Comparison of ENCODE assay signal across 25 mouse cellular contexts in the genomic region with DNA sequence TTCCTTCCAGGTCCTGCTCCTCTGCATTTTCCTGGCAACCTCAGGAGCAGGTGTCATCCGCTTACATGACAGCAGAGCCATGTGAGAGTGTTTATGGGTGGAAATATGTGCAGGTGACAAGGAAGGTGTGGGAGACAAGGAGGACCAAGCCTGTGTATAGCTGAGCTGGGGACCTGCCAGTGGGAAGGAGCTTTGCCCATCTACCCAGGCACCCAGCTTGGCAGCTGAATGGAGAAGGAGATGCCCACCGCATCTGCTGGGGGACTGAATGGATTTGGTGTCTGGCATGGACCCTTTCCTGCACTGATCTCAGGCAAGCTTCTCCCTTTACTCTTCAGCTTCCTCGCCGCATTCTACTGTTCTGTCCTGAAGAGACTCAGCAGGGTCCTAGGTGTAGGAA. TPM values are rescaled to one million over a fixed set of nuclear protein-coding genes. Genes with fewer than 3 reads are reported as not detected.
A peak's percentile ranks its signal among the peaks of the same experiment; 100 is the strongest.
DNase-seq lines count a peak whose midpoint lies in the region; ATAC-seq lines count a peak whose summit lies in the region.
"Had no signal": no experiment of that assay in that cellular context is flagged by ENCODE, and none has a peak within 500 bp of the region (broad histone marks: within the 10 kb centered on the region; RNA-seq: fewer than 3 reads in every experiment).

No protein-coding gene starts in this region.

- 41% methylated on average over 4 of the region's 4 CpGs for WGBS in heart, embryonic 11.5 days (ENCODE audit: insufficient replicate concordance)
- WGBS in heart, embryonic 15.5 days: 57% methylated on average over 4 of the region's 4 CpGs
- WGBS in midbrain, embryonic 10.5 days: 91% methylated on average over 4 of the region's 4 CpGs
- WGBS in midbrain, embryonic 14.5 days: 92% methylated on average over 4 of the region's 4 CpGs

- no peak overlapping the region for H3K4me3 ChIP-seq in heart, embryonic 11.5 days (ENCODE audit: low read depth, low read length)
- no peak overlapping the region for H3K4me3 ChIP-seq in heart, embryonic 15.5 days
- no peak overlapping the region for H3K4me3 ChIP-seq in midbrain, embryonic 10.5 days
- H3K4me3 ChIP-seq in midbrain, embryonic 14.5 days (replicated peaks; ENCODE audit: low read depth, low read length): no peak overlapping the region
- H3K4me3 ChIP-seq: embryonic facial prominence, embryonic 10.5 days; forebrain, embryonic 13.5 days; hindbrain, embryonic 13.5 days had no signal

- no peaks in the 10 kb centered on the region for H3K27me3 ChIP-seq in heart, embryonic 11.5 days (ENCODE audit: control insufficient read depth, insufficient read depth, low read length)
- H3K27me3 ChIP-seq in heart, embryonic 15.5 days: no peaks in the 10 kb centered on the region
- peaks cover 86% of the 10 kb centered on the region for H3K27me3 ChIP-seq in midbrain, embryonic 10.5 days (ENCODE audit: low read depth, poor library complexity, severe bottlenecking)
- H3K27me3 ChIP-seq in midbrain, embryonic 14.5 days (ENCODE audit: control insufficient read depth, insufficient read depth, low read length): peaks cover 3% of the 10 kb centered on the region; the same call in 1 of the 2 replicates

- H3K9ac ChIP-seq in heart, embryonic 11.5 days (ENCODE audit: low read depth, low read length): peak overlapping the region; percentile 52; the same call in 1 of the 2 replicates
- H3K9ac ChIP-seq in heart, embryonic 15.5 days: peak overlapping the region; percentile 15; the same call in 1 of the 2 replicates
- no peak overlapping the region for H3K9ac ChIP-seq in midbrain, embryonic 14.5 days (replicated peaks; ENCODE audit: low read length)
- H3K9ac ChIP-seq: forebrain, embryonic 13.5 days; forebrain, postnatal 0 days; hindbrain, embryonic 13.5 days had no signal

- no peaks in the 10 kb centered on the region for H3K9me3 ChIP-seq in heart, embryonic 11.5 days (replicated peaks; ENCODE audit: control insufficient read depth, low read length)
- H3K9me3 ChIP-seq in heart, embryonic 15.5 days (replicated peaks): no peaks in the 10 kb centered on the region
- H3K9me3 ChIP-seq in midbrain, embryonic 10.5 days (replicated peaks): no peaks in the 10 kb centered on the region
- H3K9me3 ChIP-seq in midbrain, embryonic 14.5 days (ENCODE audit: control insufficient read depth, low read length): no peaks in the 10 kb centered on the region
- H3K9me3 ChIP-seq: embryonic facial prominence, embryonic 10.5 days; forebrain, embryonic 13.5 days; G1E; hindbrain, embryonic 13.5 days had no signal

- H3K36me3 ChIP-seq in heart, embryonic 11.5 days (ENCODE audit: control insufficient read depth, insufficient read depth, low read length): no peaks in the 10 kb centered on the region
- no peaks in the 10 kb centered on the region for H3K36me3 ChIP-seq in heart, embryonic 15.5 days
- H3K36me3 ChIP-seq in midbrain, embryonic 10.5 days: no peaks in the 10 kb centered on the region
- H3K36me3 ChIP-seq in midbrain, embryonic 14.5 days (ENCODE audit: control insufficient read depth, insufficient read depth, low read length): no peaks in the 10 kb centered on the region
- H3K36me3 ChIP-seq: embryonic facial prominence, embryonic 10.5 days; G1E; hindbrain, embryonic 13.5 days had no signal

- DNase-seq in cerebellum, postnatal 10 days: peak; percentile 51 to 67
- DNase-seq in cerebellum, adult 9-11 months: no peak
- DNase-seq in heart, adult 18-20 months: no peak
- DNase-seq in heart, postnatal 10 days: no peak
- DNase-seq in midbrain, embryonic 10.5 days (ENCODE audit: low spot score): no peak
- DNase-seq in midbrain, embryonic 14.5 days: no peak
- DNase-seq: adrenal gland, adult 8-10 months; adrenal gland, postnatal 36 days; B cell, adult 2 months; cerebellum, adult 2 months; cerebellum, postnatal 36 days; forebrain, postnatal 0 days; gastrocnemius, postnatal 14 days; kidney, adult 11 months; kidney, adult 9 months had no signal

- peaks cover 48% of the 10 kb centered on the region for H3K4me1 ChIP-seq in heart, embryonic 11.5 days (ENCODE audit: control insufficient read depth, insufficient read depth, low read length)
- peaks cover 54% of the 10 kb centered on the region for H3K4me1 ChIP-seq in heart, embryonic 15.5 days (replicated peaks)
- H3K4me1 ChIP-seq in midbrain, embryonic 10.5 days: peaks cover 63% of the 10 kb centered on the region
- peaks cover 11% of the 10 kb centered on the region for H3K4me1 ChIP-seq in midbrain, embryonic 14.5 days (ENCODE audit: control insufficient read depth, insufficient read depth, low read length)

- no peak for ATAC-seq in heart, embryonic 11.5 days (replicated peaks; ENCODE audit: insufficient number of reproducible peaks, low FRiP score, low TSS enrichment)
- no peak for ATAC-seq in heart, embryonic 15.5 days (replicated peaks; ENCODE audit: insufficient number of reproducible peaks, insufficient read depth, low FRiP score, low read depth)
- ATAC-seq in midbrain, embryonic 14.5 days (ENCODE audit: low FRiP score, low TSS enrichment): no peak
- ATAC-seq: CD4-positive, CD25-positive, alpha-beta regulatory T cell, adult 4 months; forebrain, embryonic 13.5 days; forebrain, postnatal 0 days; hindbrain, postnatal 0 days had no signal

- intact Hi-C loops in heart, postnatal 10 days (cut with DNase I): loop anchor here (2.0 kb wide), 2 partner anchors 33 to 171 kb away; no protein-coding TSS in a partner anchor

- H3K4me2 ChIP-seq in heart, embryonic 11.5 days: no peak overlapping the region
- H3K4me2 ChIP-seq in heart, embryonic 15.5 days: 0 out of 2 replicates have a peak overlapping the region, but pooled peaks have one; percentile 19
- no peak overlapping the region for H3K4me2 ChIP-seq in midbrain, embryonic 14.5 days (ENCODE audit: low read length)
- H3K4me2 ChIP-seq: forebrain, embryonic 13.5 days; hindbrain, embryonic 13.5 days had no signal

- peak overlapping the region; percentile 82 for H3K27ac ChIP-seq in heart, embryonic 11.5 days (ENCODE audit: low read depth, low read length)
- peak overlapping the region; percentile 79 for H3K27ac ChIP-seq in heart, embryonic 15.5 days
- H3K27ac ChIP-seq in midbrain, embryonic 10.5 days (replicated peaks): peak overlapping the region; percentile 49; the same call in 1 of the 2 replicates
- H3K27ac ChIP-seq in midbrain, embryonic 14.5 days (replicated peaks; ENCODE audit: low read depth, low read length): no peak overlapping the region
- H3K27ac ChIP-seq: embryonic facial prominence, embryonic 10.5 days; forebrain, embryonic 13.5 days; hindbrain, embryonic 13.5 days; hindbrain, postnatal 0 days; kidney, postnatal 0 days had no signal

RNA-seq across cellular contexts. Expression of a gene that starts 13.0 kb away (rescaled TPM):
- polyA plus RNA-seq in heart, embryonic 11.5 days (2014; fragmentation: Nextera tagmentation; extraction: Ambion mirVana): 22.4 and 32.2 TPM in 2 replicates
- total RNA-seq in heart, adult 18-20 months (2021): 10 to 100 TPM; 35.5 to 45.2 TPM
- 30.7 and 40.0 TPM in 2 replicates for polyA plus RNA-seq in heart, embryonic 15.5 days (2015; fragmentation: Nextera tagmentation; extraction: Ambion mirVana)
- 10 to 100 TPM; 79.7 to 82.1 TPM for total RNA-seq in heart, postnatal 10 days (2021)
- polyA plus RNA-seq in midbrain, embryonic 10.5 days (2016; fragmentation: Nextera tagmentation; extraction: Ambion mirVana): 13.7 and 19.4 TPM in 2 replicates
- polyA plus RNA-seq in midbrain, embryonic 14.5 days (2014; fragmentation: Nextera tagmentation; extraction: Ambion mirVana): 22.5 and 23.3 TPM in 2 replicates
- polyA plus RNA-seq: G1E had no signal

RNA-seq across cellular contexts. Expression of a gene that starts 14.1 kb away (rescaled TPM):
- 20.7 and 22.7 TPM in 2 replicates for polyA plus RNA-seq in heart, embryonic 11.5 days (2014; fragmentation: Nextera tagmentation; extraction: Ambion mirVana)
- total RNA-seq in heart, adult 18-20 months (2021): under 1 TPM; 0.45 to 0.82 TPM
- 15.6 and 18.9 TPM in 2 replicates for polyA plus RNA-seq in heart, embryonic 15.5 days (2015; fragmentation: Nextera tagmentation; extraction: Ambion mirVana)
- total RNA-seq in heart, postnatal 10 days (2021): 1 to 10 TPM; 4.7 to 4.8 TPM
- polyA plus RNA-seq in midbrain, embryonic 10.5 days (2016; fragmentation: Nextera tagmentation; extraction: Ambion mirVana): 17.1 and 18.8 TPM in 2 replicates
- 1.1 and 2.9 TPM in 2 replicates for polyA plus RNA-seq in midbrain, embryonic 14.5 days (2014; fragmentation: Nextera tagmentation; extraction: Ambion mirVana)

RNA-seq across cellular contexts. Expression of a gene that starts 47.6 kb away (rescaled TPM):
- polyA plus RNA-seq in heart, embryonic 11.5 days (2014; fragmentation: Nextera tagmentation; extraction: Ambion mirVana): 1,436 and 1,472 TPM in 2 replicates
- total RNA-seq in heart, adult 18-20 months (2021): 1,000 to 10,000 TPM; 1,990 to 2,288 TPM
- polyA plus RNA-seq in heart, embryonic 15.5 days (2015; fragmentation: Nextera tagmentation; extraction: Ambion mirVana): 1,541 and 1,964 TPM in 2 replicates
- total RNA-seq in heart, postnatal 10 days (2021): 1,000 to 10,000 TPM; 1,601 to 1,720 TPM
- 0.22 TPM in 1 of 2 replicates, not detected in the other for polyA plus RNA-seq in midbrain, embryonic 10.5 days (2016; fragmentation: Nextera tagmentation; extraction: Ambion mirVana)
- 0.43 and 0.50 TPM in 2 replicates for polyA plus RNA-seq in midbrain, embryonic 14.5 days (2014; fragmentation: Nextera tagmentation; extraction: Ambion mirVana)
- total RNA-seq: adrenal gland, adult 8-10 months; adrenal gland, postnatal 36 days; forebrain, postnatal 0 days; G1E; hindbrain, postnatal 0 days had no signal
- polyA plus RNA-seq: CD4-positive, CD25-positive, alpha-beta regulatory T cell, adult 4 months; cerebellum, adult 2 months; forebrain, embryonic 13.5 days; forebrain, postnatal 0 days; G1E; hindbrain, postnatal 0 days; intestine, embryonic 14.5 days; kidney, postnatal 0 days had no signal

Comparison
In these comparisons a context has a peak if more than half of its experiments do, and no peak if none do; other contexts are left out.
1. DNase-seq: peak in cerebellum, postnatal 10 days (2 of 2); none in cerebellum, adult 9-11 months (single experiment), heart, adult 18-20 months (0 of 2), heart, postnatal 10 days (0 of 2), midbrain, embryonic 10.5 days (single experiment) and midbrain, embryonic 14.5 days (single experiment).
2. RNA of a gene that starts 47.6 kb away (polyA plus RNA-seq): 1,541 to 1,964 TPM in heart, embryonic 15.5 days and 1,436 to 1,472 TPM in heart, embryonic 11.5 days; 0.43 to 0.50 TPM in midbrain, embryonic 14.5 days and 0.22 TPM in midbrain, embryonic 10.5 days; every median in the first group is over 100 times any median in the second.